Mouse (Mus musculus): Measurements from ENCODE around the gene Cdr2. TPM values are rescaled to one million over a fixed set of nuclear protein-coding genes. Genes with fewer than 3 reads are reported as not detected.
"Not testable (repeated sequence)": the region's sequence is repeated elsewhere in the genome, so short reads cannot be mapped to it uniquely, and the experiment has no call there.

Cdr2 gene
- total and polyA plus RNA-seq, 2 experiments from 2014 or later: 4.5 to 41.5 TPM

DNA sequence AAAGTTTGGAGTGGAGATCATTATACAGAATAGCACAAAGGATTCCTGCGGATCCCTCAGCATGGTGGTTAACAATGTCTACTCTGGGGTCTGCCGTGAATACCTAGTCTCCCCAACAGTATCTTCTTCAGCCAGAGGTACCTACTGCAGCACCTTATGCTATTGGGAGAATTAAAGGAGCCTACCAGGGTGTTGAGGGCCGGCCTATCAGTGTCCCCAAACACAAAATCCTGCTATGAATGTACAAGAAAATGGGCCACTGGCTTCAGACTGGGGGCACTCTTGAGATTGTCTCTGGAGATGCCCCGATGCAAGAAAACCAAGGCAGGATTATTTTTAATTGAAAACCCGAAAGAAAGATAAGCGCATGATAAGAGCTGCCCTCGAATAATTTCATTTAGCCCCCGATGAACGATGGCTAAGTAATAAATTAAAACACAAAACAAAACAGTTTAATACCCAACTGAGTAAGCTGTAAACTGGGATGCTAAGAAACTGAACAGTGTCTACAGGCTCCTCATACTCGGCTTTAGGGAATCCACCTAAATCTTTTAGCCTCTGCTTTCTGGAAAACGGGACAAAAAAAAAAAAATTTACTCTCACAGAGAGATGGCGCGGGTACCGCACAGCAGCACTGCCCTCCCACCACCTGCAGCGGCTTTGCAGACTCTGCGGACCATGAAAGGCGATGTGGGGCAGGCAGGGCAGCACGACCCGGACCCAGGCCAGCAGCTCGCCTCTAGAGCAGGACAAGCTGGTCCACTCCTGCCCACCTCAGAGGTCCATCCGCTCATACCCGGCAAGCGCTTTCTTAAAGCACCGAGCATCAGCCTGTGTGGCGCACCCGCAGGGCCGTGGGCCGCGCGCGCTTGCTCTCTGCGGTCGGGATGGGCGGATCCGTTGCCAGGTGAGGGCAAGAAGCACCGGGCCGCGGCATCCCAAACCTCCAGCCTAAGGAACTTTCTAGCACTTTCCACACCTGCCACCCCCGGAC lies 884 bp downstream of the Cdr2 start:
- H3K9ac ChIP-seq (replicated peaks; ENCODE audit: low read depth, low read length): peak overlapping the region; percentile 73
- no peaks in the 10 kb centered on the region for H3K36me3 ChIP-seq (replicated peaks; ENCODE audit: control insufficient read depth, insufficient read depth, low read length)
- TF ChIP-seq EP300 (IDR thresholded peaks at IDR 0.05; ENCODE audit: low read depth) (no peak), CTCF (IDR thresholded peaks at IDR 0.05; ENCODE audit: low read depth) (no peak)
- H3K4me3 ChIP-seq (ENCODE audit: low read depth, low read length): peak overlapping the region; percentile 97
- H3K4me2 ChIP-seq (ENCODE audit: low read depth, low read length): peak overlapping the region; percentile 90
- DNase-seq (ENCODE audit: low spot score) (peak; percentile 18), ATAC-seq (ENCODE audit: insufficient read depth, low read depth) (peak; percentile 18)
- no peaks in the 10 kb centered on the region for H3K27me3 ChIP-seq (ENCODE audit: control insufficient read depth, insufficient read depth, low read length)
- H3K9me3 ChIP-seq (replicated peaks; ENCODE audit: control insufficient read depth, low read length): no peaks in the 10 kb centered on the region
- WGBS: 5% methylated on average over 38 of the region's 39 CpGs
- H3K4me1 ChIP-seq (ENCODE audit: control insufficient read depth, insufficient read depth): no peaks in the 10 kb centered on the region
- H3K27ac ChIP-seq (ENCODE audit: low read depth): peak overlapping the region; percentile 67; the same call in 1 of the 2 replicates

DNA sequence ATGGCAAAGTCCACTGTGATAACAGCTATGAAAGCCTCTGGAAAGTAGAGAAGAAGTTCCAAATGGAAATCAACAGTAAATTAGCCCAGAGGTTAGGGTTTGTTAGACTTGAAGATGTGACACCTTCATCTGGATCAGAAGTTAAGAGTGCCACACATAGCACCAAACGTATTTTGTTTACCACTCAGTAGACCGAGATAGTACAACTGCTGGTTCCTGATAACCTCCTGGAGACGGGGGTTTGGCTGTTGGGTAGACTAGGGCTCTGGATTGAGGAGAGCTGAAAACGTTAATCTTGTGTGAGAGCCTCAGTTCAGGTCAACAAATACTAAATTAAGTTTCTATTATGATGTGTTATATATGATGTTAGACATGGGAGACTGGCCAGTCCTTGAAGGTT lies 2.1 kb downstream of the Cdr2 start:
- no peaks in the 10 kb centered on the region for H3K9me3 ChIP-seq (replicated peaks; ENCODE audit: control insufficient read depth, low read length)
- H3K27ac ChIP-seq (ENCODE audit: low read depth): no peak overlapping the region
- no peak overlapping the region; the same call in 1 of the 2 replicates for H3K4me2 ChIP-seq (ENCODE audit: low read depth, low read length)
- H3K36me3 ChIP-seq (replicated peaks; ENCODE audit: control insufficient read depth, insufficient read depth, low read length): no peaks in the 10 kb centered on the region
- H3K9ac ChIP-seq (replicated peaks; ENCODE audit: low read depth, low read length): no peak overlapping the region
- no peak for ATAC-seq (ENCODE audit: insufficient read depth, low read depth)
- H3K4me3 ChIP-seq (ENCODE audit: low read depth, low read length): no peak overlapping the region
- 62% methylated on average over 4 of the region's 4 CpGs for WGBS
- no peak for DNase-seq (ENCODE audit: low spot score)
- no peaks in the 10 kb centered on the region for H3K27me3 ChIP-seq (ENCODE audit: control insufficient read depth, insufficient read depth, low read length)
- no peak for TF ChIP-seq CTCF (IDR thresholded peaks at IDR 0.05; ENCODE audit: low read depth)
- H3K4me1 ChIP-seq (ENCODE audit: control insufficient read depth, insufficient read depth): no peaks in the 10 kb centered on the region

DNA sequence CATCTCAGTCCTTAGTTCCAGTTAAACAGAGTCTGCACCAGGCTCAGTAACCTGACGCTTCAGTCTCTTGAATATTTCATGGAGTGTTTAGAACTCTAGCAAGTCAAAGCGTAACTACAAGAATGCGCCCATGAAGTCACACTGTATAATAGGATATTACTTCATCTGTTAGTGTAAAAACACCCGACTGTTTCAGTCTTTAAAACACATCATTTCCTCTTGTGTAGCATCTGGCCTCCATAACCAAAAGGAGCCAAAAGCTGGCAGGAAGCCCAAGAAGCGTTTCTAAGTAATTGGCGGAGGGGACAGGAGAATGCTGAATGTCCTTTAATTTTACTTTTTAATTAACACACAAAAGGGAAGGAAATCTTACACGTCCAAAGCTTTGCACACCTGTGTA lies 5.0 kb downstream of the Cdr2 start:
- no peak overlapping the region for H3K9ac ChIP-seq (replicated peaks; ENCODE audit: low read depth, low read length)
- no peak overlapping the region for H3K4me2 ChIP-seq (ENCODE audit: low read depth, low read length)
- WGBS: 37% methylated on average over 7 of the region's 7 CpGs
- H3K4me1 ChIP-seq (ENCODE audit: control insufficient read depth, insufficient read depth): peaks cover 3% of the 10 kb centered on the region; the same call in 1 of the 2 replicates
- peak; percentile 56 for DNase-seq (ENCODE audit: low spot score)
- H3K36me3 ChIP-seq (replicated peaks; ENCODE audit: control insufficient read depth, insufficient read depth, low read length): no peaks in the 10 kb centered on the region
- peak overlapping the region; percentile 80 for H3K27ac ChIP-seq (ENCODE audit: low read depth)
- no peak for TF ChIP-seq EP300 (IDR thresholded peaks at IDR 0.05; ENCODE audit: low read depth)
- H3K4me3 ChIP-seq (ENCODE audit: low read depth, low read length): no peak overlapping the region
- H3K9me3 ChIP-seq (replicated peaks; ENCODE audit: control insufficient read depth, low read length): no peaks in the 10 kb centered on the region
- no peaks in the 10 kb centered on the region for H3K27me3 ChIP-seq (ENCODE audit: control insufficient read depth, insufficient read depth, low read length)
- peak; percentile 58 for ATAC-seq (ENCODE audit: insufficient read depth, low read depth)

DNA sequence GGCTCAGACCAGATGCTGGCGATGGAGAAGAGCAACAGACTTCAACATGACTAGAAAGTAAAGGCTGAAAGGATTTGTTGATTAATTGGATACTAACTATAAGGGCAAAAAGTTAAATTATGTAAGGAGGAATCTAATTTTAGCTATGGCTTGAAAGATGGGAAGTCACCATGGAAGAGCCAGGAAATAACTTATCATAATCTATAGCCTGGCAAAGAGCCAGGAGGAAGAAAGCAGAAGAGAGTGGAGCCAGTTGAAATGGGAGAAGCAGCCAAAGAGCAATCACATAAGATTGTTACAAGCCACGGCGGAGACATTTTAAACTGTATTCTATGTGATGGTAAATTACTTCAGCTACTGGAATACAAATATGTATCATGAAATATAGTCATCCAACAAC lies 8.1 kb downstream of the Cdr2 start:
- 57% methylated on average over 3 of the region's 3 CpGs for WGBS
- Histone ChIP-seq H3K4me1 (ENCODE audit: control insufficient read depth, insufficient read depth) (peaks cover 3% of the 10 kb centered on the region; the same call in 1 of the 2 replicates), H3K27me3 (ENCODE audit: control insufficient read depth, insufficient read depth, low read length) (no peaks in the 10 kb centered on the region), H3K36me3 (replicated peaks; ENCODE audit: control insufficient read depth, insufficient read depth, low read length) (0 out of 2 replicates have a peak, but pooled peaks cover 1% of the 10 kb centered on the region), H3K9me3 (replicated peaks; ENCODE audit: control insufficient read depth, low read length) (no peaks in the 10 kb centered on the region), H3K9ac (replicated peaks; ENCODE audit: low read depth, low read length) (no peak overlapping the region), H3K27ac (ENCODE audit: low read depth) (no peak overlapping the region; the same call in 1 of the 2 replicates), H3K4me3 (ENCODE audit: low read depth, low read length) (no peak overlapping the region), H3K4me2 (ENCODE audit: low read depth, low read length) (peak overlapping the region; percentile 6; the same call in 1 of the 2 replicates)
- TF ChIP-seq CTCF (IDR thresholded peaks at IDR 0.05; ENCODE audit: low read depth) (no peak), EP300 (IDR thresholded peaks at IDR 0.05; ENCODE audit: low read depth) (no peak)
- no peak for DNase-seq (ENCODE audit: low spot score)
- no peak for ATAC-seq (ENCODE audit: insufficient read depth, low read depth)

DNA sequence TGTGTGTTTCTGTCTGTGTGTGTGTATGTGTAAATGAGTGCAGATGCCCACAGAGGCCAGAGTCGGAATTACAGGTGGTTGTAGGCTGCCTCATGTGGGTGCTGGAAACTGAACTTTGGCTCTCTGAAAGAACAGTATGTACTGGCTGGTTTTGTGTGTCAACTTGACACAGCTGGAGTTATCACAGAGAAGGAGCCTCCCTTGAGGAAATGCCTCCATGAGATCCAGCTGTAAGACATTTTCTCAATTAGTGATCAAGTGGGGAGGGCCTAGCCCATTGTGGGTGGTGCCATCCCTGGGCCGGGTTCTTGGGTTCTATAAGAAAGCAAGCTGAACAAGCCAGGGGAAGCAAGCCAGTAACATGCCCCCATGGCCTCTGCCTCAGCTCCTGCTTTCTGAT lies 9.6 kb downstream of the Cdr2 start:
- not testable (repeated sequence) for H3K27me3 ChIP-seq (ENCODE audit: control insufficient read depth, insufficient read depth, low read length); H3K27ac ChIP-seq (ENCODE audit: low read depth); DNase-seq (ENCODE audit: low spot score); H3K4me1 ChIP-seq (ENCODE audit: control insufficient read depth, insufficient read depth); H3K36me3 ChIP-seq (replicated peaks; ENCODE audit: control insufficient read depth, insufficient read depth, low read length); H3K9ac ChIP-seq (replicated peaks; ENCODE audit: low read depth, low read length); H3K4me2 ChIP-seq (ENCODE audit: low read depth, low read length); H3K9me3 ChIP-seq (replicated peaks; ENCODE audit: control insufficient read depth, low read length); ATAC-seq (ENCODE audit: insufficient read depth, low read depth); H3K4me3 ChIP-seq (ENCODE audit: low read depth, low read length)
- 71% methylated on average over 2 of the region's 2 CpGs for WGBS
